Mouse (Mus musculus): ENCODE measurements around the gene Aff3. TPM values are rescaled to one million over a fixed set of nuclear protein-coding genes. Genes with fewer than 3 reads are reported as not detected.

Gene Aff3
- polyA plus RNA-seq, 1 experiment from 2014 or later: 4.7 TPM

DNA sequence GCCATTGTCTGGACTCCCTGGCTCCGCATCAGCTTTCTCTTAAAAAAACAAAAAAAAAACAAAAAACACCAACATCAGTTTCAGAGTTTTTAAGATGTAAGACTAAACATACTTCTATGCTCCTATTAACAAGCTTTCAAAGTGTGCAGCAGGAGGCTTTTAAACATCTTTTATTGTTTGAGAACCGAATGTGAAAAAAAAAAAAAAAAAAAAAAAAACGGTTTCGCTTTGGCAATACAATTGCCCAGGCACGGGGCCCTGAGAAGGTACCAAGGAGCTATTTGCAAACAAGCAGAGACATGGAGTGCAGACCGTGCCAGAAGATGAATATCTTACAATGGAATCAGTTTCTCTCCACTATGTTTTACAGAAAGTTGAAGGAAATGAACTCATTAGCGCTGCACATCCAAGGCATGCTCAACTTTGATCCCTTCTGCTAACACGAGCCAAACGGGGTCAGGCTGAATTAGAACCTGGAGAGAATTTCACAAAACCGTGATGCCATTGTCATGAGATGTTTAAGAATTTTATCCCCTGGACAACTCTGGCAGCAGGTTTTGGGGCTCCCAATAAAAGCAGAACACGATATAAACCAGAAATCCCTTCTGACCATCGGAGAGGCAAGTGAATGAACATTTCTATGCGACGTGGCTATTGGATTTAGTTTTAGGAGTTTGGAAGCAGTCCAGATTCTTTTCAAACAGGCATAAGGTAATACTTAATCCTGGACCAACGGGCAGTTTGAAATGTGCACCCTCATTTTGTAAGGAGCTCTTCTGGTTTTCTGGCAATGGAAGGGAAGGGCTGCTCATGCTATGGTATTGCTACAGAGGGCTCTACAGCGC lies 344.4 kb downstream of the Aff3 start:
- H3K9ac ChIP-seq (ENCODE audit: low read depth, low read length): no peak overlapping the region
- H3K4me2 ChIP-seq: no peak overlapping the region
- 80% methylated on average over 16 of the region's 16 CpGs for WGBS
- no peak overlapping the region for H3K27ac ChIP-seq (ENCODE audit: low read depth, low read length)
- H3K4me1 ChIP-seq (replicated peaks; ENCODE audit: control insufficient read depth, insufficient read depth, low read length): no peaks in the 10 kb centered on the region
- no peaks in the 10 kb centered on the region for H3K36me3 ChIP-seq (ENCODE audit: control insufficient read depth, insufficient read depth, low read length)
- H3K4me3 ChIP-seq (ENCODE audit: low read depth, low read length): no peak overlapping the region
- H3K27me3 ChIP-seq (replicated peaks; ENCODE audit: control insufficient read depth, insufficient read depth, low read length): no peaks in the 10 kb centered on the region
- H3K9me3 ChIP-seq (ENCODE audit: control insufficient read depth, low read length): no peaks in the 10 kb centered on the region
- no peak for DNase-seq (ENCODE audit: low spot score)
- no peak for ATAC-seq (replicated peaks; ENCODE audit: low FRiP score)

DNA sequence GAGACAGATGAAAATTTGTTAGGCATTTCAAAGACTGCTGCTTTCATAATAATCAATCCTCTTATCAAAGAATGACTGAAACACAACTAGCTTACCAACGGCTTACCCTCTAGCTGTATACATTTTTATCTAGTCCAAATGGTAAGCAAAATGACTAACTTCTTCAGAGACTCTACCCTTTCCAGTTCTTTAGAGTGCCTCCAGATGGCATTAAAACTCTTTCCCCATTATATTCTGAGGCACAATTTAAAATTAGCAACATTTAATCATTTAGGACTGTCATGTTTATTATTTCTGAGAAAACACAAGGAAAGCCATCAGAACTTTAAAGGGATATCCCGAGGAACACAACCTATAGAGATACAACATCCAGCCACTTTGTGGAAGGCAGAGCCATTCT lies 346.1 kb downstream of the Aff3 start:
- ATAC-seq (replicated peaks; ENCODE audit: low FRiP score) (no peak), DNase-seq (ENCODE audit: low spot score) (no peak)
- Histone ChIP-seq H3K4me3 (ENCODE audit: low read depth, low read length) (no peak overlapping the region), H3K4me2 (no peak overlapping the region), H3K27me3 (replicated peaks; ENCODE audit: control insufficient read depth, insufficient read depth, low read length) (no peaks in the 10 kb centered on the region), H3K27ac (ENCODE audit: low read depth, low read length) (no peak overlapping the region), H3K36me3 (ENCODE audit: control insufficient read depth, insufficient read depth, low read length) (no peaks in the 10 kb centered on the region), H3K9me3 (ENCODE audit: control insufficient read depth, low read length) (no peaks in the 10 kb centered on the region), H3K4me1 (replicated peaks; ENCODE audit: control insufficient read depth, insufficient read depth, low read length) (no peaks in the 10 kb centered on the region), H3K9ac (ENCODE audit: low read depth, low read length) (no peak overlapping the region)
- WGBS: 69% methylated on average over 2 of the region's 2 CpGs

DNA sequence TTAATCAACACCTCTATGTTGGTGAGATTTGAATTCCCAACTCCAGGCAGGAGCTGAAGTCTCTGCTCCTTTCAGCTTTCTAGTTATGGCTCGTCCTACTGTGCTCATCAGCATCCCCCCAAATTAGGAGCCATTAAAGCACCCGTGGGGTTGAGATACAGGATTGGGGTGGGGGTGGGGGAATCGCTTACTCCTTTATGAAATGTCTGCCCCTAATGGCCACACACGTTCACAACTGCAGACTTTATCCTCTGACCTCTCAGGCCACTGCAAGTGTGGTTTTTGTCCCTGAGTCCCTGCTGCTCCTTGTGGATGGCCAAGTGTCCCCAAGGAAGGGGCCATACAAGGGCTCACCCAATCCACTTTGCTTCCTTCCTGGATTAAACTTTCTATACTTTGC lies 348.8 kb downstream of the Aff3 start:
- WGBS: 69% methylated on average over 4 of the region's 4 CpGs
- Histone ChIP-seq H3K9me3 (ENCODE audit: control insufficient read depth, low read length) (no peaks in the 10 kb centered on the region), H3K4me2 (no peak overlapping the region), H3K27me3 (replicated peaks; ENCODE audit: control insufficient read depth, insufficient read depth, low read length) (no peaks in the 10 kb centered on the region), H3K4me1 (replicated peaks; ENCODE audit: control insufficient read depth, insufficient read depth, low read length) (no peaks in the 10 kb centered on the region), H3K9ac (ENCODE audit: low read depth, low read length) (no peak overlapping the region), H3K27ac (ENCODE audit: low read depth, low read length) (no peak overlapping the region), H3K36me3 (ENCODE audit: control insufficient read depth, insufficient read depth, low read length) (no peaks in the 10 kb centered on the region), H3K4me3 (ENCODE audit: low read depth, low read length) (no peak overlapping the region)
- no peak for DNase-seq (ENCODE audit: low spot score)
- ATAC-seq (replicated peaks; ENCODE audit: low FRiP score): no peak

DNA sequence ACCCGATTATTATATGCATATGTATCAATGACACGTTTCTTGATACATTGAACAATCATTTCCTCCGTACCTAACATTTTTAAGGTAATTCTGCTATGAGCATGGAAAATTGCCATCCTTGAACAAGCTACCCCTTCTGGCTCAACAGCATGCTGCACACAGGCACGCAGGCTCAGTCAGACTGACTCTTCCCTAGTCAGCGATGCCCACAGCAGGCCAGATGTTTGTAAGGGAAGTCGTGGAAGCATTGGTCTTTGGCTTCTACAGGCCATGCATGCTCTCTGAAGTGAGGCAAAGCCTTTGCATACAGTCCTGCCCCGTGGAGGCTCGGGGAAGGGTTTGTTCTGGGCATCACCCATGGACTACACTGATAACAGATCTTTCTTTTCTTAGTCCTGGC lies 354.3 kb downstream of the Aff3 start:
- Histone ChIP-seq H3K4me2 (no peak overlapping the region), H3K9ac (ENCODE audit: low read depth, low read length) (no peak overlapping the region), H3K4me1 (replicated peaks; ENCODE audit: control insufficient read depth, insufficient read depth, low read length) (0 out of 2 replicates have a peak, but pooled peaks cover 3% of the 10 kb centered on the region), H3K4me3 (ENCODE audit: low read depth, low read length) (no peak overlapping the region), H3K36me3 (ENCODE audit: control insufficient read depth, insufficient read depth, low read length) (no peaks in the 10 kb centered on the region), H3K27me3 (replicated peaks; ENCODE audit: control insufficient read depth, insufficient read depth, low read length) (no peaks in the 10 kb centered on the region), H3K9me3 (ENCODE audit: control insufficient read depth, low read length) (no peaks in the 10 kb centered on the region), H3K27ac (ENCODE audit: low read depth, low read length) (no peak overlapping the region)
- DNase-seq (ENCODE audit: low spot score) (no peak), ATAC-seq (replicated peaks; ENCODE audit: low FRiP score) (no peak)
- WGBS: 84% methylated on average over 8 of the region's 8 CpGs

GRCm38 (mm10) chr1:38310076-38310475 lies 354.7 kb downstream of the Aff3 start:
- H3K27ac ChIP-seq (ENCODE audit: low read depth, low read length): no peak overlapping the region
- H3K4me2 ChIP-seq: no peak overlapping the region
- no peaks in the 10 kb centered on the region for H3K27me3 ChIP-seq (replicated peaks; ENCODE audit: control insufficient read depth, insufficient read depth, low read length)
- 85% methylated on average over 4 of the region's 4 CpGs for WGBS
- ATAC-seq (replicated peaks; ENCODE audit: low FRiP score) (no peak), DNase-seq (ENCODE audit: low spot score) (no peak)
- H3K36me3 ChIP-seq (ENCODE audit: control insufficient read depth, insufficient read depth, low read length): no peaks in the 10 kb centered on the region
- H3K4me1 ChIP-seq (replicated peaks; ENCODE audit: control insufficient read depth, insufficient read depth, low read length): 0 out of 2 replicates have a peak, but pooled peaks cover 3% of the 10 kb centered on the region
- no peaks in the 10 kb centered on the region for H3K9me3 ChIP-seq (ENCODE audit: control insufficient read depth, low read length)
- H3K9ac ChIP-seq (ENCODE audit: low read depth, low read length): no peak overlapping the region
- H3K4me3 ChIP-seq (ENCODE audit: low read depth, low read length): no peak overlapping the region

DNA sequence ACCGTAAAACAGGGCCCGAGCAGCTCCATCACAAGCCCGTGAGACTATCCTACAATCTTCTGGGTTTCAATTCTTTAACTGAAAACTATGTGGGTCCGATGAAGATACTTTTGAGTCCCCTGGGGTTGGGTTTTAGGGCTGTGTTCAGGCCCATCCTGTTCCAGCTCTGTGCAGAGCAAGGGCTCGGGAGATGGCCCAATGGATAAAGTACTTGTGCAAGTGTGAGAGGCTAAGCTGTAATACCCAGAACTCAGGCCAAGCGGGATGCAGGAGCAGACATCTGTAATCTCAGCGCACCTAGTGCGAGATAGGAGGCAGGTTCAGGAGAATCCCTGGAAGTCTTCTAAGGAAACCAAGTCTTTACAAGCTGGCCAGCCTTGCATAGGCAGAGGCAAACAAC lies 355.4 kb downstream of the Aff3 start:
- no peak overlapping the region for H3K27ac ChIP-seq (ENCODE audit: low read depth, low read length)
- ATAC-seq (replicated peaks; ENCODE audit: low FRiP score) (no peak), DNase-seq (ENCODE audit: low spot score) (no peak)
- no peaks in the 10 kb centered on the region for H3K36me3 ChIP-seq (ENCODE audit: control insufficient read depth, insufficient read depth, low read length)
- no peak overlapping the region for H3K4me2 ChIP-seq
- no peaks in the 10 kb centered on the region for H3K9me3 ChIP-seq (ENCODE audit: control insufficient read depth, low read length)
- WGBS: 87% methylated on average over 8 of the region's 8 CpGs
- H3K4me3 ChIP-seq (ENCODE audit: low read depth, low read length): no peak overlapping the region
- H3K4me1 ChIP-seq (replicated peaks; ENCODE audit: control insufficient read depth, insufficient read depth, low read length): 0 out of 2 replicates have a peak, but pooled peaks cover 3% of the 10 kb centered on the region
- H3K9ac ChIP-seq (ENCODE audit: low read depth, low read length): no peak overlapping the region
- H3K27me3 ChIP-seq (replicated peaks; ENCODE audit: control insufficient read depth, insufficient read depth, low read length): no peaks in the 10 kb centered on the region

- Histone ChIP-seq H3K27me3 (replicated peaks; ENCODE audit: control insufficient read depth, insufficient read depth, low read length) (no peaks in the 10 kb centered on the region), H3K4me2 (no peak overlapping the region), H3K36me3 (ENCODE audit: control insufficient read depth, insufficient read depth, low read length) (no peaks in the 10 kb centered on the region), H3K4me1 (replicated peaks; ENCODE audit: control insufficient read depth, insufficient read depth, low read length) (0 out of 2 replicates have a peak, but pooled peaks cover 3% of the 10 kb centered on the region), H3K4me3 (ENCODE audit: low read depth, low read length) (no peak overlapping the region), H3K9ac (ENCODE audit: low read depth, low read length) (no peak overlapping the region), H3K27ac (ENCODE audit: low read depth, low read length) (no peak overlapping the region), H3K9me3 (ENCODE audit: control insufficient read depth, low read length) (no peaks in the 10 kb centered on the region)
- DNase-seq (ENCODE audit: low spot score) (no peak), ATAC-seq (replicated peaks; ENCODE audit: low FRiP score) (no peak)
- 44% methylated on average over 3 of the region's 3 CpGs for WGBS
These were observed 356.1 kb downstream of the Aff3 start for GRCm38 (mm10) chr1:38308705-38308996.

DNA sequence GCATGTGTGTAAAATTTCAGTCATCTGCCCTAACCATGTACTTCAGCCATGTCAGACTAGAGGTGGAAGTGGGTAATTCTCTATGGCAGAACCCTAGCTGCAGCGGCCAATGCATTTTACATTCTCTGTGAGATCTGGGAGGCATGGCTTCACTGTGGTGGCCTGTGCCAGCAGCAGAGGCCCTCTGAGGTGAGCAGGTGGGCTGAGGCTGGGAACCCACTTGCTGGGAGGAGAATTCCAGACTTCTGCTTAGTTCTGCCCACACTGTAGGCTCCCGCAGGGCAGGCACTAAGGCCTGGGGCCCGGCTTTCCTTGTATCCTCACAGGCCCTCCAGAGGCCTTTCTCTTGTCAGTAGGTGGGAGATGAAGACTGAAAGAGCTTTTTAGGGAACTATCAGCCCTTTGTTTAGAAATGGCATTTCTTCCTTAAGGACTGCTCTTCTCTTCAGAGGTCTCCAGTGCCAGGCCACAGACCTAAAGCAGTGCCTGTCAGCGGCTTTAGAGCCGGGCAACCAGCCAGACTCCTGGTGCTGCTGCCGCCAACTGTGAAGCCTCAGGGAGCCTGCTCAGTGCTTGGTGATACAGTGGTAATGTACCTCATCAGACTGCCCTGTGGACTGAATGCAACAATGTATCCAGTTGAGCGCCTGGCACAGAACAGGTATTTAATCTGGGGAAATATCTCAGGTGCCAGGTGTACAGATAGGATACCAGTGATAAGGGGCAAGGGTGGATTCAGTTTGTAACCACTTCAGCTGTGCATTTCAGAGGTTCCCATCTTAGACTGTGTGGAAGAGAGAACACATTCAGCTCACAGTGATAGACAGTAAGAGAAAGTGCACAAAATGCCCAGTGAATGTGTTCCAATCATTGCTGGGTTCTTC lies 356.7 kb downstream of the Aff3 start:
- Histone ChIP-seq H3K27ac (ENCODE audit: low read depth, low read length) (no peak overlapping the region), H3K4me2 (no peak overlapping the region), H3K9me3 (ENCODE audit: control insufficient read depth, low read length) (no peaks in the 10 kb centered on the region), H3K4me3 (ENCODE audit: low read depth, low read length) (no peak overlapping the region), H3K9ac (ENCODE audit: low read depth, low read length) (no peak overlapping the region), H3K36me3 (ENCODE audit: control insufficient read depth, insufficient read depth, low read length) (no peaks in the 10 kb centered on the region), H3K4me1 (replicated peaks; ENCODE audit: control insufficient read depth, insufficient read depth, low read length) (0 out of 2 replicates have a peak, but pooled peaks cover 3% of the 10 kb centered on the region), H3K27me3 (replicated peaks; ENCODE audit: control insufficient read depth, insufficient read depth, low read length) (no peaks in the 10 kb centered on the region)
- ATAC-seq (replicated peaks; ENCODE audit: low FRiP score): no peak
- no peak for DNase-seq (ENCODE audit: low spot score)
- WGBS: 86% methylated on average over 7 of the region's 7 CpGs
